Mouse (Mus musculus): ENCODE measurements around the gene Evx2. TPM values are rescaled to one million over a fixed set of nuclear protein-coding genes. Genes with fewer than 3 reads are reported as not detected.

Gene Evx2
- total RNA-seq, 2 experiments from 2014 or later: not detected

GRCm38 (mm10) chr2:74680561-74681398, 21.4 kb upstream of the Evx2 start:
- DNase-seq: no peak

- DNase-seq: no peak
Observed at GRCm38 (mm10) chr2:74679980-74680379, 20.6 kb upstream of the Evx2 start.

GRCm38 (mm10) chr2:74679596-74679971, 20.2 kb upstream of the Evx2 start:
- no peak for DNase-seq

GRCm38 (mm10) chr2:74678891-74679595, 19.7 kb upstream of the Evx2 start, which contains the start of gene Hoxd11:
TSS of gene Hoxd11 (plus strand) at chr2:74679557.
- DNase-seq: no peak

- DNase-seq: no peak
Observed at GRCm38 (mm10) chr2:74677106-74677505, 17.7 kb upstream of the Evx2 start.

- no peak for DNase-seq
Observed at GRCm38 (mm10) chr2:74676376-74677052, 17.2 kb upstream of the Evx2 start.

- no peak for DNase-seq
Observed at GRCm38 (mm10) chr2:74675666-74676282, 16.4 kb upstream of the Evx2 start.

- DNase-seq: no peak
Observed at GRCm38 (mm10) chr2:74674881-74675665, 15.7 kb upstream of the Evx2 start, which contains the start of gene Hoxd12. TSS of gene Hoxd12 (plus strand) at chr2:74675013.

- no peak for DNase-seq
Observed at GRCm38 (mm10) chr2:74673835-74674425, 14.6 kb upstream of the Evx2 start.

GRCm38 (mm10) chr2:74672481-74673362, 13.4 kb upstream of the Evx2 start:
- no peak for DNase-seq

- DNase-seq: no peak
Observed at GRCm38 (mm10) chr2:74671847-74672246, 12.5 kb upstream of the Evx2 start.

GRCm38 (mm10) chr2:74670632-74671188, 11.4 kb upstream of the Evx2 start:
- no peak for DNase-seq

GRCm38 (mm10) chr2:74669650-74670235, 10.4 kb upstream of the Evx2 start:
- DNase-seq: no peak

- no peak for DNase-seq
Observed at GRCm38 (mm10) chr2:74669230-74669578, 9.8 kb upstream of the Evx2 start.

- DNase-seq: no peak
Observed at GRCm38 (mm10) chr2:74668370-74669229, 9.2 kb upstream of the Evx2 start.

- no peak for DNase-seq
Observed at GRCm38 (mm10) chr2:74667842-74668357, 8.5 kb upstream of the Evx2 start, which contains the start of gene Hoxd13. TSS of gene Hoxd13 (plus strand) at chr2:74668310.

GRCm38 (mm10) chr2:74667191-74667841, 8.0 kb upstream of the Evx2 start:
- DNase-seq: no peak

GRCm38 (mm10) chr2:74666411-74666810, 7.1 kb upstream of the Evx2 start:
- no peak for DNase-seq

All from layer of hippocampus, postnatal 36 days (tissue).